Mouse (Mus musculus): ENCODE results near the gene Prdm10.

Gene Prdm10

GRCm38 (mm10) chr9:31428971-31429370 lies 148.6 kb downstream of the Prdm10 start:
- in situ Hi-C loops (cut with MboI; ENCODE audit: unreplicated experiment in 2 of 2): no loop called here

- in situ Hi-C loops (cut with MboI; ENCODE audit: unreplicated experiment in 2 of 2): no loop called here
Observed at GRCm38 (mm10) chr9:31430011-31430410, 149.7 kb downstream of the Prdm10 start.

Data from v-Abl transformed pro-B cells (cell line).